Mouse (Mus musculus) gastrocnemius, postnatal 4 days (tissue): ENCODE results near the gene Kap. TPM values are rescaled to one million over a fixed set of nuclear protein-coding genes. Genes with fewer than 3 reads are reported as not detected.
"Not testable (repeated sequence)": the region's sequence is repeated elsewhere in the genome, so short reads cannot be mapped to it uniquely, and the experiment has no call there.

Experiments
- DNase-seq, 2 experiments: peaks; one replicate each; pipeline ENCODE4 v3.0.0; 2021 to 2022; ENCODE audit warnings: low spot score in 2 of 2, mixed read lengths in 2 of 2
- long read RNA-seq, 2 experiments: library from polyadenylated mRNA; stranded (forward); transcript quantifications; one replicate each; pipeline ENCODE4 v2.0.0; 2021
- total RNA-seq, 2 experiments: library from RNA; stranded (reverse); gene quantifications; 2 replicates each; pipeline ENCODE4 v1.2.3; 2021

Gene Kap
- total RNA-seq = not detected
- long read RNA-seq, experiment 1 = 0 reads
- long read RNA-seq, experiment 2 = 0 reads

- DNase-seq = no peak
Observed at GRCm38 (mm10) chr6:133853526-133853925, at the start of gene Kap. Gene Kap (minus strand): TSS chr6:133853762.

- DNase-seq = no peak
Observed at GRCm38 (mm10) chr6:133885871-133886415, 32.4 kb upstream of the Kap start.

GRCm38 (mm10) chr6:133883446-133883985 is 30.0 kb upstream of the Kap start:
- DNase-seq = no peak

GRCm38 (mm10) chr6:133875906-133876462 is 22.4 kb upstream of the Kap start:
- no peak for DNase-seq

GRCm38 (mm10) chr6:133872667-133873066 is 19.1 kb upstream of the Kap start:
- no peak for DNase-seq

- no peak for DNase-seq
Observed at GRCm38 (mm10) chr6:133871131-133871530, 17.6 kb upstream of the Kap start.

GRCm38 (mm10) chr6:133868381-133868780 is 14.8 kb upstream of the Kap start:
- DNase-seq = no peak

GRCm38 (mm10) chr6:133855871-133856270 is 2.3 kb upstream of the Kap start:
- DNase-seq = no peak

GRCm38 (mm10) chr6:133849359-133849758 is 4.2 kb downstream of the Kap start:
- DNase-seq = no peak

GRCm38 (mm10) chr6:133848861-133849260 is 4.7 kb downstream of the Kap start:
- not testable (repeated sequence) for DNase-seq

- not testable (repeated sequence) for DNase-seq
Observed at GRCm38 (mm10) chr6:133838296-133838995, 15.1 kb downstream of the Kap start.

- no peak for DNase-seq
Observed at GRCm38 (mm10) chr6:133812342-133812741, 41.2 kb downstream of the Kap start.

Other genes starting within 250 kb of the Kap start
- gene Etv6, start 181.9 kb upstream of the Kap start, total RNA-seq = 10 to 100 TPM; 19.4 to 22.4 TPM